Mouse (Mus musculus): Measurements from ENCODE around the gene Spata13. TPM values are rescaled to one million over a fixed set of nuclear protein-coding genes. Genes with fewer than 3 reads are reported as not detected.
A peak's percentile ranks its signal among the peaks of the same experiment; 100 is the strongest.

Gene Spata13
- polyA plus RNA-seq, 1 experiment from 2014 or later: 16.8 TPM

DNA sequence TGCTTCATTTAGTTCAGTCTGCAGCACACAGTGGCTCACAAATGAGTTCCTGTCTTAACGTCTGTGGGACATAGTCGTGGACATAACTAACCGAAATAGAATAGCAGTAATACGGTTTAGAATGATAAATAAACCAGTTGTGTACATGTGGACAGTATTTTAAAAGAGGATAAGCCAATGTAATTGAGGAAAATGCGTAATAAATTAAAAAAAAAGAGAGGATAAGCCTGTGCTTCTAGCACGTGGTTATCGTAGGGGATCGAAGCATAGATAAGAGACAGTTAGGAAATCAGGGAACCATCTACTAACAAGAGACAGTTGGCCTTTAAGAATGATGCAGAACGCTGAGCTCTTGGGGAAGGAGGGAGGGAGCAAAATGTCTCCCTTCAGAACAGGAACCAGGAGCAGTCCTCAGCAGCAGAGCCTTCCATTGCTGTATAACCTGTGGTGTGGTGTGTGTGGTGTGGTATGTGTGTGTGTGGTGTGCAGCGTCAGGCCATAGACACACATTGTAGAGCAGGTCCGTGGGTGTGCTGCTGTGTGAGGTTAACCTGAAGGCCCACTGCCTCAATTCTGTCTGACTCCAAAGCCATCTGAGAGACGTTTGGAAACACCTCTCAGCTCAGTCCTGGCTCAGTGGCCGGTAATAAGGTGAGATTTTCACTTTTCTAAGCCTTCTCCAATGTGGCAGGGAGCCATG lies 102.2 kb downstream of the Spata13 start:
- H3K4me1 ChIP-seq (ENCODE audit: control insufficient read depth, insufficient read depth, low read length): peaks cover 72% of the 10 kb centered on the region
- no peak for ATAC-seq (replicated peaks; ENCODE audit: insufficient number of reproducible peaks, low FRiP score, low TSS enrichment)
- no peaks in the 10 kb centered on the region for H3K36me3 ChIP-seq (ENCODE audit: control insufficient read depth, insufficient read depth, low read length)
- no peaks in the 10 kb centered on the region for H3K27me3 ChIP-seq (ENCODE audit: control insufficient read depth, insufficient read depth, low read length)
- WGBS (ENCODE audit: insufficient replicate concordance): 38% methylated on average over 13 of the region's 13 CpGs
- H3K9ac ChIP-seq (ENCODE audit: low read depth, low read length): peak overlapping the region; percentile 65
- peak overlapping the region; percentile 96 for H3K27ac ChIP-seq (ENCODE audit: low read depth, low read length)
- no peaks in the 10 kb centered on the region for H3K9me3 ChIP-seq (replicated peaks; ENCODE audit: control insufficient read depth, low read length)
- peak overlapping the region; percentile 66 for H3K4me2 ChIP-seq
- H3K4me3 ChIP-seq (ENCODE audit: low read depth, low read length): no peak overlapping the region; the same call in 1 of the 2 replicates

DNA sequence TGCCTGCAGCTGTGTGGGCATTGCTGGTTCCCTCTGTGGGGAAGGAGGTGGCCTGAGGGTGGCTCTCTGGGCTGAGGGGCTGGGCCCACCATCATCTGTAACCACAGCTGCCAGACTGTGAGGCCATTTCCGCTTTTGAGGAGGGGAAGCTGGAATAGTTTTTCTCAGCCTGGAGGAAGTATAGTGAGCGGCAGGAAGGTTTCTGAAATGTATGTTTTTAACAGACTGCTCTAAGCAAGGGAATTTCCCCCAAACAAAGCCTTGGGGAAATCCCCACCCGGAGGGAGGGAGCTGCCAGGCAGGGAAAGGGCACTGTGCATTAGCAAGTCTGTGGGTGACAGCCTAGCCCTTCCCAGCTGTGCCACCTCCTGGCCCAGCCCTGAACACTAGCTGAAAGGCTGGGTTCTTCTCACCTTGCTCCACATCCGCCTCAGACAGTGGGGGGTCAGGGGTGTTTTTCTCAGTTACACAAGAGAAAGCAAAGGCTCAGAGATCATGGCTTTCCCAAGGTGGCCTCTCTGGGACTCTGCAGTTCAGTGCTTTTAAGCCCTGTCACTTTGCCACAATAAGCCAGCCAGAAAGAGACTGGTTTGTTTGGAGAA lies 102.9 kb downstream of the Spata13 start:
- no peaks in the 10 kb centered on the region for H3K36me3 ChIP-seq (ENCODE audit: control insufficient read depth, insufficient read depth, low read length)
- H3K27ac ChIP-seq (ENCODE audit: low read depth, low read length): peak overlapping the region; percentile 96
- peak overlapping the region; percentile 65 for H3K9ac ChIP-seq (ENCODE audit: low read depth, low read length)
- H3K9me3 ChIP-seq (replicated peaks; ENCODE audit: control insufficient read depth, low read length): no peaks in the 10 kb centered on the region
- H3K27me3 ChIP-seq (ENCODE audit: control insufficient read depth, insufficient read depth, low read length): no peaks in the 10 kb centered on the region
- H3K4me1 ChIP-seq (ENCODE audit: control insufficient read depth, insufficient read depth, low read length): peaks cover 79% of the 10 kb centered on the region
- peak overlapping the region; percentile 21; the same call in 1 of the 2 replicates for H3K4me3 ChIP-seq (ENCODE audit: low read depth, low read length)
- 9% methylated on average over 4 of the region's 4 CpGs for WGBS (ENCODE audit: insufficient replicate concordance)
- no peak for ATAC-seq (replicated peaks; ENCODE audit: insufficient number of reproducible peaks, low FRiP score, low TSS enrichment)
- H3K4me2 ChIP-seq: peak overlapping the region; percentile 66

DNA sequence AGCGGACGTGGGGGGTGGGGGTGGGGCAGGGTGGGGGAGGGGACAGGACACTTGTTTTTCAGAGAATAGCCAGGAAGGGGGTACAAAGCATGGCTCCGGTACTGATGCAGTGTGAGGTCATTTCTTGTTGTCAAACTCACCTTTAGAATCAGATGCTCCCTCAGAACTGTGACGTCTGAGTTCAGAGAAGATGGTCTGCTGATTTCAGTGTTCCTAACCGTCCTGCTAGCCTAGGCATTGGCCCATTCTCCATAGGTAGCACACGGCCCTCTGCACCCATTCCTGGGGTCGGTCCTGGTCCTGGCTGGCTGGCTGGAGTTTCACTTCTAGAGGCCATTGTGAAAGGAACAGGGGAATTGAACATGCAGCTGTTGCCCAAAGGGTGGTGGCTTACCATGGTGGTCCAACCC lies 103.4 kb downstream of the Spata13 start:
- Histone ChIP-seq H3K4me2 (peak overlapping the region; percentile 66), H3K4me3 (ENCODE audit: low read depth, low read length) (no peak overlapping the region; the same call in 1 of the 2 replicates), H3K9me3 (replicated peaks; ENCODE audit: control insufficient read depth, low read length) (no peaks in the 10 kb centered on the region), H3K27ac (ENCODE audit: low read depth, low read length) (peak overlapping the region; percentile 96), H3K36me3 (ENCODE audit: control insufficient read depth, insufficient read depth, low read length) (no peaks in the 10 kb centered on the region), H3K27me3 (ENCODE audit: control insufficient read depth, insufficient read depth, low read length) (no peaks in the 10 kb centered on the region), H3K4me1 (ENCODE audit: control insufficient read depth, insufficient read depth, low read length) (peaks cover 81% of the 10 kb centered on the region), H3K9ac (ENCODE audit: low read depth, low read length) (peak overlapping the region; percentile 65; the same call in 1 of the 2 replicates)
- ATAC-seq (replicated peaks; ENCODE audit: insufficient number of reproducible peaks, low FRiP score, low TSS enrichment): no peak
- 16% methylated on average over 7 of the region's 7 CpGs for WGBS (ENCODE audit: insufficient replicate concordance)

DNA sequence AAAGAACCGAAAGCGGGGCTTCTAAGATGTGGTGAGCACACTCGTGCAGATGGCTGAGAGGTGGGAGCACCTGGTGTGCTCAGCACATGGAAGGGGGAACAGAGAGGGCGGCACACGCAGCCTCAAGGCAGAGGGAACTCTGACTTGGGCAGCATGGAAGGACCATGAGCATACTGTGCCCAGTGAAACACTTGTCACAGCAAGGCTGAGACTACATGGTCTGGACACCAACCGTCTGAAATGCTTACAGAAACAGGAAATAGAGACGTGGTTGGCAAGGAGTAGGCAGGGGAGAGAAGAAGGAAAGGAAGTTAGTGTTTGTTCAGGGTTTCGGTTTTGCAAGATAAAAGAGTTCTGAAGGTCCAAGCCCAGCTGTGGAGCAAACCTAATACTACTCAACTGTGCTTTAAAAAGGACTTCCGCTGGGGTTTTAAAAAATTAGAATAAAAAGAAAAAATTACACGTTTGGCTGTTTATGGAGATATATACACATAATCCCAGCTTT lies 104.7 kb downstream of the Spata13 start:
- Histone ChIP-seq H3K4me2 (peak overlapping the region; percentile 27; the same call in 1 of the 2 replicates), H3K9ac (ENCODE audit: low read depth, low read length) (0 out of 2 replicates have a peak overlapping the region, but pooled peaks have one; percentile 44), H3K9me3 (replicated peaks; ENCODE audit: control insufficient read depth, low read length) (no peaks in the 10 kb centered on the region), H3K36me3 (ENCODE audit: control insufficient read depth, insufficient read depth, low read length) (no peaks in the 10 kb centered on the region), H3K27me3 (ENCODE audit: control insufficient read depth, insufficient read depth, low read length) (no peaks in the 10 kb centered on the region), H3K27ac (ENCODE audit: low read depth, low read length) (peak overlapping the region; percentile 96), H3K4me1 (ENCODE audit: control insufficient read depth, insufficient read depth, low read length) (peaks cover 81% of the 10 kb centered on the region), H3K4me3 (ENCODE audit: low read depth, low read length) (no peak overlapping the region)
- 48% methylated on average over 10 of the region's 10 CpGs for WGBS (ENCODE audit: insufficient replicate concordance)
- ATAC-seq (replicated peaks; ENCODE audit: insufficient number of reproducible peaks, low FRiP score, low TSS enrichment): no peak

DNA sequence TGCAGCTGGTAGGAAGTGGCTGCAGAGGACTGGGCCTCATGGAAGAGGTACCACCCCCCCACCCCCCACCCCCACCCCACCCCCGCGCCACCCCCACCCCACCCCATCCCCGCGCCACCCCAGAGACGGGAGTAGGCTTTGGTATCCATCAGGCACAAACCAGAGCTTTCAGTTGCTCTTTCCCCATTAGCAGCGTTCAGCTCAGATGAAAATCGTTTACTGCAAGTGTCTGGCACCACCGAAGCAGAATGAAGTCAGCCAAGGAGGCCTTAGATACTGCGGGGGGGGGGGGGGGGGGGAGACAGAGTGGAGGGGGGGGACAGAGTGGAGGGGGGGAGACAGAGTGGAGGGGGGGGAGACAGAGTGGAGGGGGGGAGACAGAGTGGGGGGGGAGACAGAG lies 105.4 kb downstream of the Spata13 start:
- Histone ChIP-seq H3K4me2 (no peak overlapping the region), H3K4me3 (ENCODE audit: low read depth, low read length) (no peak overlapping the region), H3K9ac (ENCODE audit: low read depth, low read length) (no peak overlapping the region), H3K27me3 (ENCODE audit: control insufficient read depth, insufficient read depth, low read length) (no peaks in the 10 kb centered on the region), H3K27ac (ENCODE audit: low read depth, low read length) (peak overlapping the region; percentile 96), H3K36me3 (ENCODE audit: control insufficient read depth, insufficient read depth, low read length) (no peaks in the 10 kb centered on the region), H3K9me3 (replicated peaks; ENCODE audit: control insufficient read depth, low read length) (no peaks in the 10 kb centered on the region), H3K4me1 (ENCODE audit: control insufficient read depth, insufficient read depth, low read length) (peaks cover 82% of the 10 kb centered on the region)
- 9% methylated on average over 8 of the region's 9 CpGs for WGBS (ENCODE audit: insufficient replicate concordance)
- no peak for ATAC-seq (replicated peaks; ENCODE audit: insufficient number of reproducible peaks, low FRiP score, low TSS enrichment)

DNA sequence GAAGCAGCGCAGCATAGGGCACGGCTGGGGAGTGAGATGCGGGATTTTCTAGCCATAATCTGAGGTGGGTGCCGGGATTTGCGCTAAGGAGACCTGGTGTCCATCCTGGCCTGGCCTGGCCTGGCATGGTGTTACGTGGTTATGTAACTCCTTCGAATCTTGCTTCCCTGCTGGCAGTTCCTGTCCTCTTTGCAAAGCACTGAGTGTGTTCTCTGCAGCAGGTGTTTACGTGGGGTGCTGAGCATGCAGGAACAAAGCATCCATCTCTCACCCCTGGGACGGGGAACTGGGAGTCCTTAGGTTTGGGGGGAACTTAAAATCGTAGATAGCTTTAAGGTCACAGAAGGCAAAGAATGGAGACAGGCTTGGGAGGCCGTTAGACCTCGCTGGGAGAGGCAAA lies 105.8 kb downstream of the Spata13 start:
- peak overlapping the region; percentile 52; the same call in 1 of the 2 replicates for H3K9ac ChIP-seq (ENCODE audit: low read depth, low read length)
- no peak overlapping the region for H3K4me2 ChIP-seq
- no peaks in the 10 kb centered on the region for H3K36me3 ChIP-seq (ENCODE audit: control insufficient read depth, insufficient read depth, low read length)
- H3K27me3 ChIP-seq (ENCODE audit: control insufficient read depth, insufficient read depth, low read length): no peaks in the 10 kb centered on the region
- H3K4me1 ChIP-seq (ENCODE audit: control insufficient read depth, insufficient read depth, low read length): peaks cover 84% of the 10 kb centered on the region
- peak overlapping the region; percentile 81 for H3K27ac ChIP-seq (ENCODE audit: low read depth, low read length)
- no peak for ATAC-seq (replicated peaks; ENCODE audit: insufficient number of reproducible peaks, low FRiP score, low TSS enrichment)
- no peak overlapping the region for H3K4me3 ChIP-seq (ENCODE audit: low read depth, low read length)
- 64% methylated on average over 12 of the region's 12 CpGs for WGBS (ENCODE audit: insufficient replicate concordance)
- no peaks in the 10 kb centered on the region for H3K9me3 ChIP-seq (replicated peaks; ENCODE audit: control insufficient read depth, low read length)

DNA sequence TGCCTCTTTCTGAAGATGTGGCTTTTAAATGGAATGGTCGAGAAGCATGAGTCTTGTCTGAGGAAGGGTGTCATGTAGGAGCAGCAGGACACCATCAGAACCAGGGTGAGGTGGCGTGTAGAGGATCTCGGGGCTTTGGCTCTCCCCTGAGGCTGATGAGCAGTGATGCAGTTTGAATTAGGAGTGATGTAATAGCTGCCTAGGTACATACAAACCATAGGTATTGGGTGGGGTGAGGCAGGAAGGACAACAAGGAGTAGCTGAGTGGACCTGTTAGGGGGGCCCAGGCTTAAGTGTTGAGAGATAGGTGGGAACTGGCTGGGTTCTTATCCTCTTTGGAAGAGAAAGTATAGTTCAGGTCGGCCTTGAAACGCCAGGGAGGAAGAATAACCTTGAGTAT lies 106.7 kb downstream of the Spata13 start:
- 73% methylated on average over 5 of the region's 5 CpGs for WGBS (ENCODE audit: insufficient replicate concordance)
- no peak overlapping the region for H3K4me2 ChIP-seq

DNA sequence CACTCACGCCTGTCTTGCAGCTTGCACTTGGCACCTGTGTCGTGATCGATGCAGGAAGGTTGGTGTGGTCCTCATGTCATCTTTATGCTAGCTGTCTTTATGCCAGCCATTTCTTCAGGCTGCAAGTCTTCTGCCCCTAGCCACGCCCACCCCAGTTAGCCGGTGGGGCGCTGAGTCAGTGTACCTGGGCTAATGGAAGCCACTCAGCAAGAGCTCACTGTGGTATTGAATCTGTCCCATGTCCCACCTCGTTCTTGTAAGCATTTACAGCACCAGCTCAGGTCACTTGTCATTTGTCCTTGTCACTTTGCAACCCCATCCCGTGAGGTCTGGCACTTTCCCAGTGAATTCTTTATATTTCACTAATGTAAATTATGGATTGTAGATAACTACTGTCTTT lies 107.2 kb downstream of the Spata13 start:
- no peak for ATAC-seq (replicated peaks; ENCODE audit: insufficient number of reproducible peaks, low FRiP score, low TSS enrichment)
- WGBS (ENCODE audit: insufficient replicate concordance): 57% methylated on average over 8 of the region's 8 CpGs
- Histone ChIP-seq H3K4me2 (no peak overlapping the region), H3K27ac (ENCODE audit: low read depth, low read length) (peak overlapping the region; percentile 81), H3K9ac (ENCODE audit: low read depth, low read length) (no peak overlapping the region), H3K9me3 (replicated peaks; ENCODE audit: control insufficient read depth, low read length) (no peaks in the 10 kb centered on the region), H3K36me3 (ENCODE audit: control insufficient read depth, insufficient read depth, low read length) (no peaks in the 10 kb centered on the region; the same call in none of the 2 replicates), H3K27me3 (ENCODE audit: control insufficient read depth, insufficient read depth, low read length) (no peaks in the 10 kb centered on the region), H3K4me3 (ENCODE audit: low read depth, low read length) (no peak overlapping the region), H3K4me1 (ENCODE audit: control insufficient read depth, insufficient read depth, low read length) (peaks cover 70% of the 10 kb centered on the region)

More for the DNA sequence above, 106.7 kb downstream of the Spata13 start:
- Histone ChIP-seq H3K9ac (ENCODE audit: low read depth, low read length) (0 out of 2 replicates have a peak overlapping the region, but pooled peaks have one; percentile 28), H3K27ac (ENCODE audit: low read depth, low read length) (peak overlapping the region; percentile 81), H3K9me3 (replicated peaks; ENCODE audit: control insufficient read depth, low read length) (no peaks in the 10 kb centered on the region), H3K27me3 (ENCODE audit: control insufficient read depth, insufficient read depth, low read length) (no peaks in the 10 kb centered on the region), H3K36me3 (ENCODE audit: control insufficient read depth, insufficient read depth, low read length) (no peaks in the 10 kb centered on the region), H3K4me1 (ENCODE audit: control insufficient read depth, insufficient read depth, low read length) (peaks cover 75% of the 10 kb centered on the region), H3K4me3 (ENCODE audit: low read depth, low read length) (no peak overlapping the region)
- ATAC-seq (replicated peaks; ENCODE audit: insufficient number of reproducible peaks, low FRiP score, low TSS enrichment): no peak
